Mouse (Mus musculus) CH12.LX (cell line): ENCODE results near the gene Cd27. TPM values are rescaled to one million over a fixed set of nuclear protein-coding genes. Genes with fewer than 3 reads are reported as not detected.

Experiments
- DNase-seq: peaks from one replicate; pipeline ENCODE4 v3.0.0-alpha.2; 2013; ENCODE audit errors: extremely low read depth
- H3K27ac ChIP-seq: 2 replicates; pipeline ENCODE4 v1.5.1; 2012; ENCODE audit warnings: low read depth, mild to moderate bottlenecking, control low read depth, moderate library complexity; ENCODE audit not compliant: insufficient read depth
- H3K27me3 ChIP-seq: replicated peaks from 2 replicates; pipeline ENCODE3; 2012; ENCODE audit warnings: inconsistent platforms
- H3K36me3 ChIP-seq, 2 experiments: replicated peaks in 1 of 2; 2 replicates each; pipeline versions ENCODE3 to v1.6.1; 2012; ENCODE audit warnings: inconsistent platforms in 1 of 2, low read length in 1 of 2, mild to moderate bottlenecking in 1 of 2, mixed read lengths in 1 of 2, moderate library complexity in 1 of 2; ENCODE audit not compliant: control insufficient read depth in 1 of 2, insufficient read depth in 1 of 2
- H3K4me1 ChIP-seq, 2 experiments: 2 replicates each; pipeline ENCODE4 v1.6.1; 2012; ENCODE audit warnings: inconsistent platforms in 1 of 2, moderate library complexity in 1 of 2; ENCODE audit not compliant: insufficient read depth in 2 of 2, control insufficient read depth in 1 of 2
- H3K4me2 ChIP-seq: 2 replicates; pipeline ENCODE4 v1.6.1; 2012; ENCODE audit warnings: low read depth, mild to moderate bottlenecking, control low read depth; ENCODE audit not compliant: poor library complexity, insufficient read depth, severe bottlenecking
- H3K4me3 ChIP-seq, 3 experiments: fragments of 150-350 bp in 1 of 3; sonication (generic) in 1 of 3; replicated peaks in 1 of 3; 2 replicates each; pipeline versions ENCODE3 to v1.5.1; 2011 to 2012; ENCODE audit warnings: low read depth in 2 of 3, low read length in 2 of 3, mild to moderate bottlenecking in 2 of 3, moderate library complexity in 2 of 3, control low read depth in 1 of 3, improper control_type of control experiment in 1 of 3, inconsistent platforms in 1 of 3, mixed read lengths in 1 of 3; ENCODE audit not compliant: poor library complexity in 1 of 3
- H3K79me2 ChIP-seq: replicated peaks from 2 replicates; pipeline ENCODE4 v1.6.1; 2012; ENCODE audit warnings: mild to moderate bottlenecking, moderate library complexity; ENCODE audit not compliant: control insufficient read depth, poor library complexity, insufficient read depth, severe bottlenecking; ENCODE audit errors: extremely low read depth
- H3K9ac ChIP-seq: 2 replicates; pipeline ENCODE4 v1.6.1; 2012; ENCODE audit warnings: low read depth, mild to moderate bottlenecking, control low read depth, moderate library complexity; ENCODE audit not compliant: insufficient read depth
- H3K9me3 ChIP-seq: replicated peaks from 2 replicates; pipeline ENCODE3; 2012; ENCODE audit warnings: low read length, inconsistent platforms, mixed read lengths
- CHD1 ChIP-seq: IDR thresholded peaks from 2 replicates; pipeline ENCODE4 v1.6.1; 2012; ENCODE audit warnings: low read depth, low read length, improper control_type of control experiment, inconsistent platforms
- CHD2 ChIP-seq: IDR thresholded peaks from 2 replicates; pipeline ENCODE4 v1.6.1; 2011; ENCODE audit warnings: low read length, improper control_type of control experiment
- GABPA ChIP-seq: IDR thresholded peaks from 2 replicates; pipeline ENCODE4 v1.6.1; 2012; ENCODE audit warnings: low read depth, low read length, improper control_type of control experiment, inconsistent platforms; ENCODE audit not compliant: insufficient replicate concordance
- KAT2A ChIP-seq: IDR thresholded peaks from 2 replicates; pipeline ENCODE4 v1.6.1; 2012; ENCODE audit warnings: low read length, improper control_type of control experiment, inconsistent platforms; ENCODE audit not compliant: insufficient replicate concordance
- MAFK ChIP-seq: IDR thresholded peaks from 2 replicates; pipeline ENCODE4 v1.6.1; 2011; ENCODE audit warnings: low read length, improper control_type of control experiment; ENCODE audit not compliant: insufficient replicate concordance
- MYC ChIP-seq: IDR thresholded peaks from 2 replicates; pipeline ENCODE4 v1.6.1; 2011; ENCODE audit warnings: low read depth, mild to moderate bottlenecking, improper control_type of control experiment, low read length
- PAX5 ChIP-seq: IDR thresholded peaks from 2 replicates; pipeline ENCODE4 v1.6.1; 2012; ENCODE audit warnings: low read length, inconsistent platforms, mixed read lengths
- POLR2A ChIP-seq: IDR thresholded peaks from 2 replicates; pipeline ENCODE4 v1.6.1; 2011; ENCODE audit warnings: low read depth, mild to moderate bottlenecking, improper control_type of control experiment, low read length
- POLR2AphosphoS2 ChIP-seq: IDR thresholded peaks from 2 replicates; pipeline ENCODE4 v1.6.1; 2011; ENCODE audit warnings: low read depth, low read length, improper control_type of control experiment
- TBP ChIP-seq: conservative IDR thresholded peaks from 2 replicates; pipeline ENCODE4 v1.6.1; 2011; ENCODE audit warnings: low read depth, low read length, improper control_type of control experiment
- UBTF ChIP-seq: IDR thresholded peaks from 2 replicates; pipeline ENCODE4 v1.6.1; 2012; ENCODE audit warnings: low read depth, mild to moderate bottlenecking, inconsistent platforms, low read length, improper control_type of control experiment, moderate library complexity
- ZMIZ1 ChIP-seq: IDR thresholded peaks from 2 replicates; pipeline ENCODE4 v1.6.1; 2012; ENCODE audit warnings: low read depth, mild to moderate bottlenecking, inconsistent platforms, low read length, improper control_type of control experiment
- dilution Hi-C: fragments of 300-500 bp; cut with MboI; formaldehyde crosslinking; loops from 2 replicates; pipeline ENCODE4 v1.14.3; 2020; ENCODE audit warnings: low sequenced_read_pairs; ENCODE audit not compliant: extremely low pct_unique_long_range_greater_than_20kb, extremely low pct_ligation_motif_present
- in situ Hi-C: fragments of 300-500 bp; cut with MboI; formaldehyde crosslinking; loops from 3 replicates; pipeline ENCODE4 v1.14.3; 2019; ENCODE audit warnings: low sequenced_read_pairs, low pct_ligation_motif_present, low pct_unique_long_range_greater_than_20kb, mixed read lengths
- polyA plus RNA-seq: library from polyadenylated mRNA; unstranded; fragments of >175 nt; gene quantifications from 2 replicates; pipeline ENCODE4 v1.2.1, GENCODE M21; 2012; ENCODE audit warnings: low read depth; ENCODE audit not compliant: insufficient read length
- total RNA-seq, 2 experiments: library from RNA; depleted of rRNA; stranded (reverse); fragments of 300-350 nt in 1 of 2; fragments of >200 nt in 1 of 2; gene quantifications; 2 replicates each; pipeline ENCODE4 v1.2.3; 2012 to 2014

Gene Cd27
- total and polyA plus RNA-seq, 3 experiments = 0.54 TPM; not detected in 2

- in situ Hi-C loops (no loop called here), dilution Hi-C loops (no loop called here)
- H3K79me2 ChIP-seq = no peaks in the 10 kb centered on the region
- peaks cover 8 to 38% of the 10 kb centered on the region in 2 experiments for H3K4me1 ChIP-seq
- DNase-seq = no peak
- H3K9ac ChIP-seq = no peak overlapping the region
- H3K4me2 ChIP-seq = peak overlapping the region; percentile 41
- TF ChIP-seq UBTF (no peak), MAFK (no peak), POLR2AphosphoS2 (no peak), TBP (no peak), POLR2A (no peak), CHD2 (no peak), KAT2A (no peak), MYC (no peak)
- H3K4me3 ChIP-seq = peak overlapping the region in 2 of 3 experiments; percentile 61 to 94
- H3K36me3 ChIP-seq = peaks cover 19 to 59% of the 10 kb centered on the region in 2 experiments
- H3K9me3 ChIP-seq = no peaks in the 10 kb centered on the region
- H3K27ac ChIP-seq = no peak overlapping the region
- H3K27me3 ChIP-seq = no peaks in the 10 kb centered on the region
These were observed 4.3 kb downstream of the Cd27 start for GRCm38 (mm10) chr6:125232516-125232915.

- H3K27me3 ChIP-seq = no peaks in the 10 kb centered on the region
- peaks cover 19 to 60% of the 10 kb centered on the region in 2 experiments for H3K36me3 ChIP-seq
- H3K4me3 ChIP-seq = peak overlapping the region; percentile 61 to 94 (median 89)
- peak overlapping the region; percentile 98 for H3K9ac ChIP-seq
- H3K27ac ChIP-seq = peak overlapping the region; percentile 9; the same call in 1 of the 2 replicates
- TF ChIP-seq ZMIZ1 (peak; percentile 22; the same call in 1 of the 2 replicates), PAX5 (no peak), GABPA (no peak), MYC (0 out of 2 replicates have a peak, but pooled peaks have one; percentile 17), CHD1 (0 out of 2 replicates have a peak, but pooled peaks have one; percentile 74)
- TF ChIP-seq, all 38 proteins: peak for 3
- DNase-seq = no peak
- H3K79me2 ChIP-seq = no peaks in the 10 kb centered on the region
- peak overlapping the region; percentile 41 for H3K4me2 ChIP-seq
- H3K4me1 ChIP-seq = peaks cover 8 to 36% of the 10 kb centered on the region in 2 experiments
- in situ Hi-C loops (no loop called here), dilution Hi-C loops (no loop called here)
- no peaks in the 10 kb centered on the region for H3K9me3 ChIP-seq
These were observed 4.8 kb downstream of the Cd27 start for GRCm38 (mm10) chr6:125232045-125232437.
